Mouse (Mus musculus): ENCODE data around the gene Frs3. TPM values are rescaled to one million over a fixed set of nuclear protein-coding genes. Genes with fewer than 3 reads are reported as not detected.

Gene Frs3
- polyA plus RNA-seq, 1 experiment from 2014 or later: 6.8 TPM

GRCm38 (mm10) chr17:47671988-47672310 lies 16.9 kb upstream of the Frs3 start:
- DNase-seq (ENCODE audit: low spot score) (no peak), ATAC-seq (replicated peaks; ENCODE audit: low FRiP score, low read depth) (0 out of 2 replicates have a peak, but pooled peaks have one; percentile 3)
- Histone ChIP-seq H3K27ac (no peak overlapping the region), H3K4me2 (ENCODE audit: low read length) (peak overlapping the region; percentile 66), H3K36me3 (ENCODE audit: insufficient read depth, low read length) (0 out of 2 replicates have a peak, but pooled peaks cover 4% of the 10 kb centered on the region), H3K9me3 (replicated peaks; ENCODE audit: low read length) (no peaks in the 10 kb centered on the region), H3K4me3 (replicated peaks; ENCODE audit: low read depth, low read length) (peak overlapping the region; percentile 39), H3K27me3 (ENCODE audit: insufficient read depth, low read length) (no peaks in the 10 kb centered on the region), H3K4me1 (replicated peaks; ENCODE audit: insufficient read depth, low read length) (0 out of 2 replicates have a peak, but pooled peaks cover 9% of the 10 kb centered on the region), H3K9ac (ENCODE audit: low read depth, low read length) (peak overlapping the region; percentile 41; the same call in 1 of the 2 replicates)
- 18% methylated on average over 14 of the region's 14 CpGs for WGBS
- no peak for TF ChIP-seq CTCF (IDR thresholded peaks at IDR 0.05; ENCODE audit: low read depth)

- DNase-seq (ENCODE audit: low spot score) (peak; percentile 89), ATAC-seq (replicated peaks; ENCODE audit: low FRiP score, low read depth) (peak; percentile 79)
- Histone ChIP-seq H3K9me3 (replicated peaks; ENCODE audit: low read length) (no peaks in the 10 kb centered on the region), H3K4me3 (replicated peaks; ENCODE audit: low read depth, low read length) (peak overlapping the region; percentile 39), H3K27ac (no peak overlapping the region; the same call in 1 of the 2 replicates), H3K36me3 (ENCODE audit: insufficient read depth, low read length) (0 out of 2 replicates have a peak, but pooled peaks cover 4% of the 10 kb centered on the region), H3K27me3 (ENCODE audit: insufficient read depth, low read length) (no peaks in the 10 kb centered on the region), H3K4me1 (replicated peaks; ENCODE audit: insufficient read depth, low read length) (0 out of 2 replicates have a peak, but pooled peaks cover 9% of the 10 kb centered on the region), H3K4me2 (ENCODE audit: low read length) (peak overlapping the region; percentile 66), H3K9ac (ENCODE audit: low read depth, low read length) (peak overlapping the region; percentile 41; the same call in 1 of the 2 replicates)
- WGBS: 4% methylated on average over 49 of the region's 68 CpGs
- peak; percentile 48 for TF ChIP-seq CTCF (IDR thresholded peaks at IDR 0.05; ENCODE audit: low read depth)
Observed at GRCm38 (mm10) chr17:47672311-47673111, 16.3 kb upstream of the Frs3 start.

DNA sequence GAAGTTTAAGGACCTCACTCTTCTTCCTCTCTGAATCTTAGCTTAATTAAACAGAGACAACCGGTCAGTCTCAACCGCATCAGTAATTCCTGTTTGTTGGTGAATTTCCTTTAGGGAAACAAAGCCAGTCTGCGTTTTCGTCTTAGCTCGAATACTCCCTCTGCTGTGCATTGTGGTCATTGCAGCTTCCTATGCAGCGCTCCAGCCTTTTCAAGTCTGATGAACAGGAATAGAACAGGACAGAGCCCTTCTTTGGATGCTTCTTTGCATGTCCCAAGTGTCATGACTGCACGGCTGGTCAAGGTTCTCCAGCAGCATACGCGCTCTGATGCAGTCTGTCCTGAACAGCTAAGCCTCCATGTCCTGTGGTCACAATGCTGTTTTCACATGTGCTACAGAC lies 12.2 kb upstream of the Frs3 start:
- Histone ChIP-seq H3K4me1 (replicated peaks; ENCODE audit: insufficient read depth, low read length) (0 out of 2 replicates have a peak, but pooled peaks cover 9% of the 10 kb centered on the region), H3K27me3 (ENCODE audit: insufficient read depth, low read length) (no peaks in the 10 kb centered on the region), H3K27ac (no peak overlapping the region), H3K9me3 (replicated peaks; ENCODE audit: low read length) (no peaks in the 10 kb centered on the region), H3K9ac (ENCODE audit: low read depth, low read length) (no peak overlapping the region), H3K4me3 (replicated peaks; ENCODE audit: low read depth, low read length) (no peak overlapping the region), H3K36me3 (ENCODE audit: insufficient read depth, low read length) (peaks cover 16% of the 10 kb centered on the region; the same call in 1 of the 2 replicates), H3K4me2 (ENCODE audit: low read length) (no peak overlapping the region)
- 19% methylated on average over 9 of the region's 9 CpGs for WGBS
- ATAC-seq (replicated peaks; ENCODE audit: low FRiP score, low read depth) (no peak), DNase-seq (ENCODE audit: low spot score) (peak; percentile 80)
- TF ChIP-seq CTCF (IDR thresholded peaks at IDR 0.05; ENCODE audit: low read depth): peak; percentile 91

- ATAC-seq (replicated peaks; ENCODE audit: low FRiP score, low read depth) (0 out of 2 replicates have a peak, but pooled peaks have one; percentile 47), DNase-seq (ENCODE audit: low spot score) (no peak)
- no peaks in the 10 kb centered on the region for H3K4me1 ChIP-seq (replicated peaks; ENCODE audit: insufficient read depth, low read length)
- WGBS: 71% methylated on average over 5 of the region's 5 CpGs
- H3K9ac ChIP-seq (ENCODE audit: low read depth, low read length): no peak overlapping the region
- H3K36me3 ChIP-seq (ENCODE audit: insufficient read depth, low read length): peaks cover 22% of the 10 kb centered on the region; the same call in 1 of the 2 replicates
- no peak overlapping the region for H3K4me3 ChIP-seq (replicated peaks; ENCODE audit: low read depth, low read length)
- TF ChIP-seq CTCF (IDR thresholded peaks at IDR 0.05; ENCODE audit: low read depth): no peak
- H3K27ac ChIP-seq: peak overlapping the region; percentile 58; the same call in 1 of the 2 replicates
- no peak overlapping the region for H3K4me2 ChIP-seq (ENCODE audit: low read length)
- H3K27me3 ChIP-seq (ENCODE audit: insufficient read depth, low read length): no peaks in the 10 kb centered on the region
- no peaks in the 10 kb centered on the region for H3K9me3 ChIP-seq (replicated peaks; ENCODE audit: low read length)
Observed at GRCm38 (mm10) chr17:47678238-47678637, 10.6 kb upstream of the Frs3 start.

DNA sequence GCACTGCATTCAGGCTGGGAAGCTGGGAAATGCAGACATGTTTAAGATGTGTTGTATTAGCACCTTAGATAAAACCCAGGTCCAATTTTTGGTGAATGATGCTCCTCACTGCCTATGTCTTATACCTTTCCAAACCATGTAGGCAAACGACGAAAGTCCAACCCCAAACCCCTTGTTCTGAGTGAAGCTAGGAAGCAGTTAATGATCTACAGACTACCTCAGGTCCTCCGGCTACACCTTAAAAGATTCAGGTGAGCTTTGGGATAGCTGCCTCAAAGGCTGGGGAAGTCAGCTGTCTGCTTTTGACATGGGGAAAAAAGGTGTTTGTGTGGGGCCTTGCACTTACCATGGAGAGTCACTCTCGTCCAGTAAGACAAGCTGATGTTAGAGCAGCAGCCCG lies 10.1 kb upstream of the Frs3 start:
- Histone ChIP-seq H3K4me3 (replicated peaks; ENCODE audit: low read depth, low read length) (no peak overlapping the region), H3K9ac (ENCODE audit: low read depth, low read length) (no peak overlapping the region), H3K27me3 (ENCODE audit: insufficient read depth, low read length) (no peaks in the 10 kb centered on the region), H3K4me2 (ENCODE audit: low read length) (no peak overlapping the region), H3K27ac (peak overlapping the region; percentile 58; the same call in 1 of the 2 replicates), H3K9me3 (replicated peaks; ENCODE audit: low read length) (no peaks in the 10 kb centered on the region), H3K4me1 (replicated peaks; ENCODE audit: insufficient read depth, low read length) (no peaks in the 10 kb centered on the region), H3K36me3 (ENCODE audit: insufficient read depth, low read length) (peaks cover 22% of the 10 kb centered on the region; the same call in 1 of the 2 replicates)
- no peak for TF ChIP-seq CTCF (IDR thresholded peaks at IDR 0.05; ENCODE audit: low read depth)
- ATAC-seq (replicated peaks; ENCODE audit: low FRiP score, low read depth) (no peak), DNase-seq (ENCODE audit: low spot score) (no peak)
- 68% methylated on average over 5 of the region's 5 CpGs for WGBS

GRCm38 (mm10) chr17:47682836-47683235 lies 6.0 kb upstream of the Frs3 start:
- no peaks in the 10 kb centered on the region for H3K27me3 ChIP-seq (ENCODE audit: insufficient read depth, low read length)
- H3K36me3 ChIP-seq (ENCODE audit: insufficient read depth, low read length): peaks cover 34% of the 10 kb centered on the region; the same call in 1 of the 2 replicates
- no peak overlapping the region for H3K4me3 ChIP-seq (replicated peaks; ENCODE audit: low read depth, low read length)
- no peak for ATAC-seq (replicated peaks; ENCODE audit: low FRiP score, low read depth)
- H3K4me2 ChIP-seq (ENCODE audit: low read length): no peak overlapping the region
- no peak overlapping the region for H3K9ac ChIP-seq (ENCODE audit: low read depth, low read length)
- no peak for TF ChIP-seq CTCF (IDR thresholded peaks at IDR 0.05; ENCODE audit: low read depth)
- WGBS: 82% methylated on average over 4 of the region's 4 CpGs
- H3K9me3 ChIP-seq (replicated peaks; ENCODE audit: low read length): no peaks in the 10 kb centered on the region
- no peak for DNase-seq (ENCODE audit: low spot score)
- peaks cover 6% of the 10 kb centered on the region; the same call in 1 of the 2 replicates for H3K4me1 ChIP-seq (replicated peaks; ENCODE audit: insufficient read depth, low read length)
- H3K27ac ChIP-seq: no peak overlapping the region

Data from kidney, postnatal 0 days (tissue).